Mouse (Mus musculus) myocyte (in vitro differentiated cells): Measurements from ENCODE around the gene Ormdl2. TPM values are rescaled to one million over a fixed set of nuclear protein-coding genes. Genes with fewer than 3 reads are reported as not detected.

Experiments used
- H3K27me3 ChIP-seq: one replicate; pipeline ENCODE4 v1.6.1; 2011; ENCODE audit not compliant: control insufficient read depth, insufficient read depth, insufficient read length
- H3K36me3 ChIP-seq: one replicate; pipeline ENCODE4 v1.6.1; 2011; ENCODE audit not compliant: control insufficient read depth, insufficient read depth
- H3K4me2 ChIP-seq: one replicate; pipeline ENCODE4 v1.6.1; 2011; ENCODE audit warnings: low read depth, control low read depth
- H3K4me3 ChIP-seq: one replicate; pipeline ENCODE4 v1.5.1; 2011; ENCODE audit warnings: mild to moderate bottlenecking, control low read depth, moderate library complexity
- H3K79me2 ChIP-seq: one replicate; pipeline ENCODE4 v1.6.1; 2011; ENCODE audit not compliant: control insufficient read depth, insufficient read depth
- H3ac ChIP-seq: one replicate; pipeline ENCODE4 v1.6.1; 2011; ENCODE audit not compliant: control insufficient read depth, insufficient read length
- CEBPB ChIP-seq: IDR thresholded peaks from 2 replicates; pipeline ENCODE4 v1.6.1; 2011; ENCODE audit warnings: mild to moderate bottlenecking, moderate library complexity; ENCODE audit not compliant: poor library complexity, insufficient read depth, severe bottlenecking
- E2F4 ChIP-seq: IDR thresholded peaks from one replicate; pipeline ENCODE4 v1.6.1; 2011; ENCODE audit warnings: mild to moderate bottlenecking, control low read depth, moderate library complexity; ENCODE audit not compliant: insufficient read depth
- MAX ChIP-seq: IDR thresholded peaks from one replicate; pipeline ENCODE4 v1.6.1; 2011; ENCODE audit warnings: low read depth, mild to moderate bottlenecking, control low read depth
- MYOD1 ChIP-seq, 3 experiments: IDR thresholded peaks; one replicate each; pipeline ENCODE4 v1.6.1; 2011; ENCODE audit warnings: control low read depth in 2 of 3, low read depth in 2 of 3, mild to moderate bottlenecking in 2 of 3, moderate library complexity in 1 of 3; ENCODE audit not compliant: insufficient read length in 2 of 3, control insufficient read depth in 1 of 3
- MYOG ChIP-seq, 3 experiments: IDR thresholded peaks; one replicate each; pipeline ENCODE4 v1.6.1; 2011; ENCODE audit warnings: control low read depth in 2 of 3, low read depth in 2 of 3, mild to moderate bottlenecking in 2 of 3; ENCODE audit not compliant: insufficient read length in 2 of 3, control insufficient read depth in 1 of 3, insufficient read depth in 1 of 3
- POLR2A ChIP-seq: IDR thresholded peaks from one replicate; pipeline ENCODE4 v1.6.1; 2011; ENCODE audit warnings: low read depth, mild to moderate bottlenecking, control low read depth, moderate library complexity; ENCODE audit not compliant: insufficient read length
- POLR2AphosphoS2 ChIP-seq: IDR thresholded peaks from one replicate; pipeline ENCODE4 v1.6.1; 2011; ENCODE audit warnings: low read depth, control low read depth; ENCODE audit not compliant: insufficient read length
- REST ChIP-seq: IDR thresholded peaks from one replicate; pipeline ENCODE4 v1.6.1; 2011; ENCODE audit warnings: mild to moderate bottlenecking, control low read depth, moderate library complexity; ENCODE audit not compliant: insufficient read depth, insufficient read length
- SRF ChIP-seq: IDR thresholded peaks from one replicate; pipeline ENCODE4 v1.6.1; 2011; ENCODE audit warnings: low read depth; ENCODE audit not compliant: control insufficient read depth, insufficient read length
- TCF12 ChIP-seq: IDR thresholded peaks from one replicate; pipeline ENCODE4 v1.6.1; 2011; ENCODE audit warnings: mild to moderate bottlenecking, control low read depth; ENCODE audit not compliant: poor library complexity, insufficient read depth, severe bottlenecking
- TCF3 ChIP-seq: IDR thresholded peaks from one replicate; pipeline ENCODE4 v1.6.1; 2011; ENCODE audit warnings: low read depth, control low read depth; ENCODE audit not compliant: insufficient read length
- USF1 ChIP-seq: IDR thresholded peaks from one replicate; pipeline ENCODE4 v1.6.1; 2011; ENCODE audit warnings: low read depth, mild to moderate bottlenecking, control low read depth, moderate library complexity
- polyA plus RNA-seq: library from polyadenylated mRNA; unstranded; fragments of >200 nt; fragmentation: generic; extraction: Trizol; gene quantifications from one replicate; pipeline ENCODE4 v1.2.1, GENCODE M21; 2012; ENCODE audit warnings: missing spikeins

Ormdl2 gene
- polyA plus RNA-seq, 1 experiment, result 19.2 TPM

GRCm38 (mm10) chr10:128792041-128792440 is 29.4 kb downstream of the Ormdl2 start:
- Histone ChIP-seq H3K4me2 (peak overlapping the region; percentile 3), H3K79me2 (no peaks in the 10 kb centered on the region), H3K27me3 (no peaks in the 10 kb centered on the region), H3K36me3 (no peaks in the 10 kb centered on the region), H3K4me3 (no peak overlapping the region), H3ac (no peak overlapping the region)
- TF ChIP-seq MYOD1 (IDR thresholded peaks at IDR 0.05; ENCODE audit: control insufficient read depth in 1 of 3, insufficient read length in 2 of 3, low read depth in 2 of 3) (no peak), POLR2A (no peak), REST (no peak), POLR2AphosphoS2 (no peak), USF1 (no peak), MAX (no peak), TCF12 (no peak), E2F4 (no peak), CEBPB (no peak), TCF3 (no peak), SRF (no peak), MYOG (IDR thresholded peaks at IDR 0.05; ENCODE audit: control insufficient read depth in 1 of 3, insufficient read depth in 1 of 3, insufficient read length in 2 of 3, low read depth in 2 of 3) (no peak)

- Histone ChIP-seq H3ac (no peak within 1 kb of the TSS), H3K36me3 (no peaks in the 10 kb centered on the region), H3K79me2 (no peaks in the 10 kb centered on the region), H3K4me2 (peak within 1 kb of the TSS; percentile 77), H3K27me3 (no peaks in the 10 kb centered on the region), H3K4me3 (peak within 1 kb of the TSS; percentile 17)
- TF ChIP-seq REST (no peak), POLR2A (peak; percentile 22), E2F4 (no peak), CEBPB (peak; percentile 95)
Observed at GRCm38 (mm10) chr10:128790398-128791124, 30.9 kb downstream of the Ormdl2 start, which contains the start of gene Mmp19. Gene Mmp19 (plus strand): TSS chr10:128790910.

GRCm38 (mm10) chr10:128780200-128780599 is 41.2 kb downstream of the Ormdl2 start:
- H3K79me2 ChIP-seq, result no peaks in the 10 kb centered on the region
- peak overlapping the region; percentile 81 for H3K4me2 ChIP-seq
- no peaks in the 10 kb centered on the region for H3K27me3 ChIP-seq
- no peaks in the 10 kb centered on the region for H3K36me3 ChIP-seq
- no peak overlapping the region for H3ac ChIP-seq
- no peak overlapping the region for H3K4me3 ChIP-seq
- no peak for TF ChIP-seq MYOG (IDR thresholded peaks at IDR 0.05; ENCODE audit: control insufficient read depth in 1 of 3, insufficient read depth in 1 of 3, insufficient read length in 2 of 3, low read depth in 2 of 3)

GRCm38 (mm10) chr10:128779011-128779795 is 42.2 kb downstream of the Ormdl2 start:
- H3K36me3 ChIP-seq, result no peaks in the 10 kb centered on the region
- no peak overlapping the region for H3ac ChIP-seq
- TF ChIP-seq TCF12 (peak; percentile 28), MYOG (IDR thresholded peaks at IDR 0.05; ENCODE audit: control insufficient read depth in 1 of 3, insufficient read depth in 1 of 3, insufficient read length in 2 of 3, low read depth in 2 of 3) (peak in 1 of 3 experiments; percentile 9), POLR2A (peak; percentile 35), MYOD1 (IDR thresholded peaks at IDR 0.05; ENCODE audit: control insufficient read depth in 1 of 3, insufficient read length in 2 of 3, low read depth in 2 of 3) (no peak), E2F4 (no peak)
- no peaks in the 10 kb centered on the region for H3K27me3 ChIP-seq
- H3K4me3 ChIP-seq, result no peak overlapping the region
- no peaks in the 10 kb centered on the region for H3K79me2 ChIP-seq
- H3K4me2 ChIP-seq, result peak overlapping the region; percentile 81

- no peaks in the 10 kb centered on the region for H3K27me3 ChIP-seq
- TF ChIP-seq SRF, result no peak
- no peak for TF ChIP-seq USF1
- TF ChIP-seq E2F4, result no peak
- TF ChIP-seq POLR2AphosphoS2, result no peak
- TF ChIP-seq MYOD1 (IDR thresholded peaks at IDR 0.05; ENCODE audit: control insufficient read depth in 1 of 3, insufficient read length in 2 of 3, low read depth in 2 of 3), result no peak
- TF ChIP-seq REST, result no peak
- TF ChIP-seq TCF12, result no peak
- no peak overlapping the region for H3K4me3 ChIP-seq
- H3K36me3 ChIP-seq, result no peaks in the 10 kb centered on the region
- no peak overlapping the region for H3K4me2 ChIP-seq
- no peak overlapping the region for H3ac ChIP-seq
- H3K79me2 ChIP-seq, result no peaks in the 10 kb centered on the region
Observed at GRCm38 (mm10) chr10:128778441-128778840, 43.0 kb downstream of the Ormdl2 start.
